Mouse (Mus musculus): ENCODE measurements around the gene Arhgap9. TPM values are rescaled to one million over a fixed set of nuclear protein-coding genes. Genes with fewer than 3 reads are reported as not detected.

Gene Arhgap9
- total RNA-seq, 2 experiments from 2014 or later = 1.1 to 2.3 TPM

GRCm38 (mm10) chr10:127346173-127346572 is 24.4 kb downstream of the Arhgap9 start:
- no peak for DNase-seq

- peak; percentile 14 for DNase-seq
Observed at GRCm38 (mm10) chr10:127348957-127349356, 27.2 kb downstream of the Arhgap9 start.

GRCm38 (mm10) chr10:127349810-127350209 is 28.0 kb downstream of the Arhgap9 start:
- DNase-seq = no peak

- DNase-seq = peak; percentile 63
Observed at GRCm38 (mm10) chr10:127350594-127351284, 29.0 kb downstream of the Arhgap9 start.

- DNase-seq = peak; percentile 5
Observed at GRCm38 (mm10) chr10:127351285-127351595, 29.5 kb downstream of the Arhgap9 start.

GRCm38 (mm10) chr10:127351719-127352118 is 30.0 kb downstream of the Arhgap9 start:
- DNase-seq = no peak

GRCm38 (mm10) chr10:127352187-127352586 is 30.4 kb downstream of the Arhgap9 start:
- no peak for DNase-seq

GRCm38 (mm10) chr10:127352766-127353165 is 31.0 kb downstream of the Arhgap9 start:
- no peak for DNase-seq

- peak; percentile 18 for DNase-seq
Observed at GRCm38 (mm10) chr10:127353909-127354895, 32.4 kb downstream of the Arhgap9 start, which contains the start of gene Inhbe. Inhbe (minus strand) TSS chr10:127354411.

GRCm38 (mm10) chr10:127355336-127355735 is 33.6 kb downstream of the Arhgap9 start:
- DNase-seq = no peak

- no peak for DNase-seq
Observed at GRCm38 (mm10) chr10:127360714-127361113, 39.0 kb downstream of the Arhgap9 start.

- no peak for DNase-seq
Observed at GRCm38 (mm10) chr10:127367116-127367515, 45.4 kb downstream of the Arhgap9 start.

GRCm38 (mm10) chr10:127368273-127368672 is 46.5 kb downstream of the Arhgap9 start:
- DNase-seq = no peak

GRCm38 (mm10) chr10:127369834-127370820 is 48.4 kb downstream of the Arhgap9 start, which contains the start of gene Inhbc:
Inhbc (minus strand) TSS chr10:127370431.
- DNase-seq = no peak

GRCm38 (mm10) chr10:127371023-127371422 is 49.3 kb downstream of the Arhgap9 start:
- no peak for DNase-seq

GRCm38 (mm10) chr10:127377700-127378099 is 55.9 kb downstream of the Arhgap9 start:
- DNase-seq = no peak

Other genes starting within 250 kb of the Arhgap9 start
- 1 to 10 TPM; 2.7 to 3.4 TPM for gene Agap2, start 246.7 kb upstream of the Arhgap9 start, total RNA-seq (2021)
- 10 to 100 TPM; 29.4 to 33.9 TPM for gene Os9, start 200.8 kb upstream of the Arhgap9 start, total RNA-seq (2021)
- gene B4galnt1, start 156.7 kb upstream of the Arhgap9 start, total RNA-seq (2021) = 1 to 10 TPM; 1.6 to 3.3 TPM
- 1 to 10 TPM; 3.0 to 6.1 TPM for gene Slc26a10, start 141.3 kb upstream of the Arhgap9 start, total RNA-seq (2021)
- gene Arhgef25, start 131.9 kb upstream of the Arhgap9 start, total RNA-seq (2021) = 10 to 100 TPM; 16.2 to 26.2 TPM
- gene Dtx3, start 126.2 kb upstream of the Arhgap9 start, total RNA-seq (2021) = 10 to 100 TPM; 28.8 to 37.6 TPM
- 1 to 10 TPM; 8.5 to 9.6 TPM for gene Pip4k2c, start 110.4 kb upstream of the Arhgap9 start, total RNA-seq (2021)
- 1 to 10 TPM; 1.1 to 1.6 TPM for gene Kif5a, start 58.6 kb upstream of the Arhgap9 start, total RNA-seq (2021)
- gene Dctn2, start 55.6 kb upstream of the Arhgap9 start, total RNA-seq (2021) = 100 to 1,000 TPM; 117 to 120 TPM
- 10 to 100 TPM; 18.7 to 28.9 TPM for gene Mbd6, start 32.9 kb upstream of the Arhgap9 start, total RNA-seq (2021)
- gene Mars, start 10.2 kb upstream of the Arhgap9 start, total RNA-seq (2021) = 10 to 100 TPM; 44.5 to 54.8 TPM
- gene Gli1, start 20.0 kb downstream of the Arhgap9 start, total RNA-seq (2021) = 1 to 10 TPM; 3.3 to 6.8 TPM
- not detected for gene Inhbe, start 32.4 kb downstream of the Arhgap9 start, total RNA-seq (2021)
- gene Inhbc, start 48.5 kb downstream of the Arhgap9 start, total RNA-seq (2021) = not detected
- 10 to 100 TPM; 92.6 to 93.1 TPM for gene R3hdm2, start 58.4 kb downstream of the Arhgap9 start, total RNA-seq (2021)
- gene Stac3, start 179.7 kb downstream of the Arhgap9 start, total RNA-seq (2021) = 100 to 1,000 TPM; 272 to 307 TPM
- gene Ndufa4l2, start 193.0 kb downstream of the Arhgap9 start, total RNA-seq (2021) = 10 to 100 TPM; 20.5 to 24.2 TPM
- gene Shmt2, start 200.5 kb downstream of the Arhgap9 start, total RNA-seq (2021) = 10 to 100 TPM; 30.5 to 33.4 TPM
- gene Nxph4, start 212.6 kb downstream of the Arhgap9 start, total RNA-seq (2021) = 1 to 10 TPM; 1.6 to 1.9 TPM